Mouse (Mus musculus) hindbrain, embryonic 11.5 days (tissue): ENCODE results near the gene Izumo4. TPM values are rescaled to one million over a fixed set of nuclear protein-coding genes. Genes with fewer than 3 reads are reported as not detected.
A peak's percentile ranks its signal among the peaks of the same experiment; 100 is the strongest.

Source experiments
- ATAC-seq: fragments of 200-750 bp; cut with Nextera tagmentation; 2 replicates; pipeline ENCODE4 v1.8.0; 2017; ENCODE audit warnings: mild to moderate bottlenecking, moderate TSS enrichment, moderate library complexity; ENCODE audit not compliant: low FRiP score
- DNase-seq: peaks from one replicate; pipeline ENCODE4 v3.0.0-alpha.2; 2015; ENCODE audit warnings: low spot score
- H3K27ac ChIP-seq: fragments of 300-500 bp; sonication (generic); 2 replicates; pipeline ENCODE4 v1.5.1; 2014; ENCODE audit warnings: mild to moderate bottlenecking, low read depth, low read length
- H3K27me3 ChIP-seq: fragments of 300-500 bp; sonication (generic); 2 replicates; pipeline ENCODE4 v1.6.1; 2014; ENCODE audit warnings: mild to moderate bottlenecking, low read length, moderate library complexity, mixed read lengths; ENCODE audit not compliant: control insufficient read depth, insufficient read depth
- H3K36me3 ChIP-seq: fragments of 300-500 bp; sonication (generic); 2 replicates; pipeline ENCODE4 v1.6.1; 2014; ENCODE audit warnings: mild to moderate bottlenecking, low read length, moderate library complexity, mixed read lengths; ENCODE audit not compliant: control insufficient read depth, insufficient read depth
- H3K4me1 ChIP-seq: fragments of 300-500 bp; sonication (generic); replicated peaks from 2 replicates; pipeline ENCODE4 v1.6.1; 2014; ENCODE audit warnings: low read length, mixed read lengths; ENCODE audit not compliant: control insufficient read depth, insufficient read depth
- H3K4me2 ChIP-seq: fragments of 300-500 bp; sonication (generic); replicated peaks from 2 replicates; pipeline ENCODE4 v1.6.1; 2014; ENCODE audit warnings: mild to moderate bottlenecking, low read depth, low read length
- H3K4me3 ChIP-seq: fragments of 300-500 bp; sonication (generic); 2 replicates; pipeline ENCODE4 v1.5.1; 2014; ENCODE audit warnings: low read depth, low read length
- H3K9ac ChIP-seq: fragments of 300-500 bp; sonication (generic); 2 replicates; pipeline ENCODE4 v1.6.1; 2014; ENCODE audit warnings: low read depth, low read length
- H3K9me3 ChIP-seq: fragments of 300-500 bp; sonication (generic); 2 replicates; pipeline ENCODE4 v1.6.1; 2016; ENCODE audit warnings: low read length; ENCODE audit not compliant: control insufficient read depth
- WGBS: fragments of 180-500 bp; shearing (Covaris S2); extraction: QIAGEN DNeasy Blood & Tissue Kit; methylation state at CpG from one replicate; pipeline ENCODE4 v1.1.7; 2014; 5-methylcytosine and 5-hydroxymethylcytosine counted together
- polyA plus RNA-seq: library from polyadenylated mRNA; unstranded; fragments of >200 nt; fragmentation: Nextera tagmentation; extraction: Ambion mirVana; gene quantifications from 2 replicates; pipeline ENCODE4 v1.2.1, GENCODE M21; 2014

Izumo4 gene
- polyA plus RNA-seq, 1 experiment from 2014 or later = 11.4 TPM

GRCm38 (mm10) chr10:80674161-80674711 lies 27.7 kb upstream of the Izumo4 start:
- peaks cover 21% of the 10 kb centered on the region for H3K4me1 ChIP-seq
- H3K4me3 ChIP-seq = peak overlapping the region; percentile 92
- no peak overlapping the region for H3K27ac ChIP-seq
- WGBS = 66% methylated on average over 5 of the region's 5 CpGs
- ATAC-seq (no peak), DNase-seq (no peak)
- H3K9me3 ChIP-seq = no peaks in the 10 kb centered on the region
- H3K27me3 ChIP-seq = no peaks in the 10 kb centered on the region
- H3K4me2 ChIP-seq = peak overlapping the region; percentile 90
- H3K9ac ChIP-seq = peak overlapping the region; percentile 97; the same call in 1 of the 2 replicates
- H3K36me3 ChIP-seq = peaks cover 9% of the 10 kb centered on the region; the same call in 1 of the 2 replicates

- 29% methylated on average over 6 of the region's 6 CpGs for WGBS
- H3K9ac ChIP-seq = peak overlapping the region; percentile 97
- H3K36me3 ChIP-seq = peaks cover 3% of the 10 kb centered on the region; the same call in 1 of the 2 replicates
- H3K4me3 ChIP-seq = peak overlapping the region; percentile 92
- 0 out of 2 replicates have a peak overlapping the region, but pooled peaks have one; percentile 94 for H3K27ac ChIP-seq
- H3K27me3 ChIP-seq = no peaks in the 10 kb centered on the region
- ATAC-seq (no peak), DNase-seq (no peak)
- H3K4me1 ChIP-seq = peaks cover 21% of the 10 kb centered on the region
- no peaks in the 10 kb centered on the region for H3K9me3 ChIP-seq
- H3K4me2 ChIP-seq = peak overlapping the region; percentile 90
Measured at GRCm38 (mm10) chr10:80674851-80675404, 27.1 kb upstream of the Izumo4 start.

GRCm38 (mm10) chr10:80675405-80676197 lies 26.4 kb upstream of the Izumo4 start:
- Histone ChIP-seq H3K27me3 (no peaks in the 10 kb centered on the region), H3K4me1 (peaks cover 21% of the 10 kb centered on the region), H3K4me2 (peak overlapping the region; percentile 90), H3K9ac (peak overlapping the region; percentile 97), H3K4me3 (peak overlapping the region; percentile 92), H3K9me3 (no peaks in the 10 kb centered on the region), H3K27ac (peak overlapping the region; percentile 94), H3K36me3 (no peaks in the 10 kb centered on the region)
- DNase-seq (peak; percentile 59), ATAC-seq (peak; percentile 8; the same call in 1 of the 2 replicates)
- WGBS = 0% methylated on average over 49 of the region's 54 CpGs

GRCm38 (mm10) chr10:80676198-80676928 lies 25.6 kb upstream of the Izumo4 start:
- ATAC-seq (peak; percentile 94), DNase-seq (peak; percentile 99)
- under 1% methylated on average over 58 of the region's 78 CpGs for WGBS
- Histone ChIP-seq H3K9me3 (no peaks in the 10 kb centered on the region), H3K4me1 (peaks cover 21% of the 10 kb centered on the region), H3K27me3 (no peaks in the 10 kb centered on the region), H3K4me3 (peak overlapping the region; percentile 92), H3K9ac (peak overlapping the region; percentile 97), H3K27ac (peak overlapping the region; percentile 94), H3K36me3 (no peaks in the 10 kb centered on the region), H3K4me2 (peak overlapping the region; percentile 90)

- DNase-seq (no peak), ATAC-seq (peak; percentile 6; the same call in 1 of the 2 replicates)
- Histone ChIP-seq H3K27me3 (no peaks in the 10 kb centered on the region), H3K9me3 (no peaks in the 10 kb centered on the region), H3K36me3 (no peaks in the 10 kb centered on the region), H3K9ac (peak overlapping the region; percentile 71), H3K4me3 (peak overlapping the region; percentile 92), H3K4me1 (peaks cover 21% of the 10 kb centered on the region), H3K27ac (peak overlapping the region; percentile 94), H3K4me2 (peak overlapping the region; percentile 77)
- WGBS = 45% methylated on average over 9 of the region's 9 CpGs
Measured at GRCm38 (mm10) chr10:80677128-80677875, 24.7 kb upstream of the Izumo4 start.

- Histone ChIP-seq H3K27ac (peak within 1 kb of the TSS; percentile 94), H3K4me2 (peak within 1 kb of the TSS; percentile 77), H3K4me1 (peaks cover 21% of the 10 kb centered on the region), H3K9me3 (no peaks in the 10 kb centered on the region), H3K4me3 (peak within 1 kb of the TSS; percentile 92), H3K9ac (peak within 1 kb of the TSS; percentile 71), H3K36me3 (no peaks in the 10 kb centered on the region), H3K27me3 (no peaks in the 10 kb centered on the region)
- DNase-seq (no peak), ATAC-seq (no peak)
- 43% methylated on average over 8 of the region's 8 CpGs for WGBS
Measured at GRCm38 (mm10) chr10:80677942-80678436, 24.0 kb upstream of the Izumo4 start, which contains the start of gene Mknk2. TSS of gene Mknk2 (minus strand) at chr10:80678112.

- 53% methylated on average over 7 of the region's 10 CpGs for WGBS
- H3K9me3 ChIP-seq = no peaks in the 10 kb centered on the region
- H3K4me1 ChIP-seq = peaks cover 17% of the 10 kb centered on the region
- H3K27me3 ChIP-seq = no peaks in the 10 kb centered on the region
- H3K4me2 ChIP-seq = no peak overlapping the region
- no peaks in the 10 kb centered on the region for H3K36me3 ChIP-seq
- ATAC-seq (no peak), DNase-seq (no peak)
- H3K9ac ChIP-seq = no peak overlapping the region
- H3K4me3 ChIP-seq = no peak overlapping the region
- H3K27ac ChIP-seq = peak overlapping the region; percentile 48; the same call in 1 of the 2 replicates
Measured at GRCm38 (mm10) chr10:80678601-80679377, 23.2 kb upstream of the Izumo4 start.
